ENCODE assay signal across 34 mouse cellular contexts in the genomic region with DNA sequence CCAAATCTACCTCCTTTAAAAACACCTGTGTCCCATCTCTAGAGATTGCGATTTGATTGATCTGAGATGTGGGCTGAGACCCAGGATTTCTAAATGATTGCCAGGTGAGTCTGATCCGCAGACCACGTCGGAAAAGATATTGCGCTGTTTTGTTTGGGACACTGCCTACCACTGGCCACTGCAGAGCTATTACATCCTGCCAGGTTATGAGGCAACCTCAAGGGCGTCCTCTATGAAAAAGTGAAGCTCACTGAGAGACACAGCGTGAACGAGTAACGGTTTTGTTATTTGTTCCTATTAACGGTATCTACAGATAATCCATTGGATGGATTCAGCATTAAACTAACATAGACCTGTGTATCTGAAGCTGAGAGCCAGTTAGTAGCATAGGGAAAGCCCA. TPM values are rescaled to one million over a fixed set of nuclear protein-coding genes. Genes with fewer than 3 reads are reported as not detected.
DNase-seq lines count a peak whose midpoint lies in the region; ATAC-seq and TF ChIP-seq lines count a peak whose summit lies in the region.
"Had no signal": no experiment of that assay in that cellular context is flagged by ENCODE, and none has a peak within 500 bp of the region (broad histone marks: within the 10 kb centered on the region; RNA-seq: fewer than 3 reads in every experiment).

No protein-coding gene starts in this region.

- no peak for ATAC-seq in heart, embryonic 11.5 days (replicated peaks; ENCODE audit: insufficient number of reproducible peaks, low FRiP score, low TSS enrichment)
- no peak for ATAC-seq in liver, postnatal 0 days
- ATAC-seq in liver, embryonic 11.5 days (replicated peaks; ENCODE audit: low FRiP score), result no peak
- peak; percentile 79 for ATAC-seq in granulocyte monocyte progenitor cell, adult 5-6 weeks (replicated peaks; ENCODE audit: poor library complexity, severe bottlenecking)
- ATAC-seq in megakaryocyte progenitor cell, adult 5-6 weeks (replicated peaks; ENCODE audit: poor library complexity), result peak; percentile 76
- ATAC-seq: forebrain, embryonic 13.5 days; forebrain, embryonic 16.5 days; Patski had no signal

- TF ChIP-seq EP300 in liver, postnatal 0 days (IDR thresholded peaks at IDR 0.05; ENCODE audit: low read depth), result no peak

- H3K27me3 ChIP-seq in heart, embryonic 11.5 days (ENCODE audit: control insufficient read depth, insufficient read depth, low read length), result no peaks in the 10 kb centered on the region
- H3K27me3 ChIP-seq in liver, postnatal 0 days (ENCODE audit: insufficient read depth, low read length), result no peaks in the 10 kb centered on the region
- H3K27me3 ChIP-seq in liver, embryonic 11.5 days (replicated peaks; ENCODE audit: control insufficient read depth, insufficient read depth, low read length), result no peaks in the 10 kb centered on the region
- no peaks in the 10 kb centered on the region for H3K27me3 ChIP-seq in hindbrain, embryonic 10.5 days (ENCODE audit: insufficient read depth, poor library complexity, severe bottlenecking)
- H3K27me3 ChIP-seq: CH12.LX; forebrain, embryonic 13.5 days; heart, embryonic 12.5 days; heart, embryonic 15.5 days; hindbrain, embryonic 12.5 days; hindbrain, embryonic 15.5 days had no signal

- H3K27ac ChIP-seq in heart, embryonic 11.5 days (ENCODE audit: low read depth, low read length), result no peak overlapping the region
- no peak overlapping the region for H3K27ac ChIP-seq in liver, postnatal 0 days (ENCODE audit: low read depth)
- H3K27ac ChIP-seq in liver, embryonic 11.5 days (ENCODE audit: low read depth, low read length), result no peak overlapping the region
- H3K27ac ChIP-seq in hindbrain, embryonic 10.5 days, result no peak overlapping the region
- H3K27ac ChIP-seq: forebrain, embryonic 10.5 days; forebrain, embryonic 13.5 days; heart, embryonic 15.5 days; hindbrain, embryonic 12.5 days; hindbrain, embryonic 15.5 days had no signal

- H3K9ac ChIP-seq in heart, embryonic 11.5 days (ENCODE audit: low read depth, low read length), result no peak overlapping the region
- H3K9ac ChIP-seq in liver, postnatal 0 days (replicated peaks), result no peak overlapping the region
- no peak overlapping the region for H3K9ac ChIP-seq in liver, embryonic 11.5 days (ENCODE audit: low read depth, low read length)
- H3K9ac ChIP-seq: forebrain, embryonic 13.5 days; heart, embryonic 12.5 days; heart, embryonic 15.5 days; hindbrain, embryonic 12.5 days; hindbrain, embryonic 15.5 days had no signal

- H3K4me3 ChIP-seq in heart, embryonic 11.5 days (ENCODE audit: low read depth, low read length), result no peak overlapping the region
- no peak overlapping the region for H3K4me3 ChIP-seq in liver, postnatal 0 days (ENCODE audit: low read depth, low read length)
- no peak overlapping the region for H3K4me3 ChIP-seq in liver, embryonic 11.5 days (ENCODE audit: low read depth, low read length)
- no peak overlapping the region for H3K4me3 ChIP-seq in hindbrain, embryonic 10.5 days
- H3K4me3 ChIP-seq: forebrain, embryonic 10.5 days; forebrain, embryonic 13.5 days; heart, embryonic 12.5 days; heart, embryonic 15.5 days; hindbrain, embryonic 12.5 days; hindbrain, embryonic 15.5 days had no signal

- no peaks in the 10 kb centered on the region for H3K36me3 ChIP-seq in heart, embryonic 11.5 days (ENCODE audit: control insufficient read depth, insufficient read depth, low read length)
- H3K36me3 ChIP-seq in liver, postnatal 0 days (replicated peaks; ENCODE audit: insufficient read depth, low read length), result no peaks in the 10 kb centered on the region
- H3K36me3 ChIP-seq in liver, embryonic 11.5 days (ENCODE audit: control insufficient read depth, insufficient read depth, low read length), result no peaks in the 10 kb centered on the region
- no peaks in the 10 kb centered on the region for H3K36me3 ChIP-seq in hindbrain, embryonic 10.5 days
- H3K36me3 ChIP-seq: forebrain, embryonic 10.5 days; G1E; heart, embryonic 12.5 days; heart, embryonic 15.5 days; hindbrain, embryonic 12.5 days; hindbrain, embryonic 15.5 days had no signal

- no peaks in the 10 kb centered on the region for H3K9me3 ChIP-seq in heart, embryonic 11.5 days (replicated peaks; ENCODE audit: control insufficient read depth, low read length)
- H3K9me3 ChIP-seq in liver, postnatal 0 days (ENCODE audit: low read length), result no peaks in the 10 kb centered on the region
- no peaks in the 10 kb centered on the region for H3K9me3 ChIP-seq in liver, embryonic 11.5 days (ENCODE audit: control insufficient read depth, low read length)
- H3K9me3 ChIP-seq in hindbrain, embryonic 10.5 days, result no peaks in the 10 kb centered on the region
- H3K9me3 ChIP-seq: G1E; heart, embryonic 15.5 days; hindbrain, embryonic 12.5 days; hindbrain, embryonic 15.5 days had no signal

- WGBS in heart, embryonic 11.5 days (ENCODE audit: insufficient replicate concordance), result 84% methylated on average over 10 of the region's 10 CpGs
- WGBS in liver, postnatal 0 days (ENCODE audit: insufficient replicate concordance), result 73% methylated on average over 10 of the region's 10 CpGs
- 89% methylated on average over 10 of the region's 10 CpGs for WGBS in liver, embryonic 11.5 days
- WGBS in hindbrain, embryonic 10.5 days, result 91% methylated on average over 10 of the region's 10 CpGs

- no peak overlapping the region for H3K4me2 ChIP-seq in heart, embryonic 11.5 days
- H3K4me2 ChIP-seq in liver, postnatal 0 days (ENCODE audit: low read depth, low read length), result no peak overlapping the region; the same call in 1 of the 2 replicates
- no peak overlapping the region for H3K4me2 ChIP-seq in liver, embryonic 11.5 days
- H3K4me2 ChIP-seq: forebrain, embryonic 13.5 days; heart, embryonic 12.5 days; heart, embryonic 15.5 days; hindbrain, embryonic 12.5 days; hindbrain, embryonic 15.5 days had no signal

- peak; percentile 6; the same call in 1 of the 2 replicates for TF ChIP-seq CTCF in liver, postnatal 0 days (IDR thresholded peaks at IDR 0.05; ENCODE audit: low read depth)

- H3K4me1 ChIP-seq in heart, embryonic 11.5 days (ENCODE audit: control insufficient read depth, insufficient read depth, low read length), result no peaks in the 10 kb centered on the region
- peaks cover 3% of the 10 kb centered on the region; the same call in 1 of the 2 replicates for H3K4me1 ChIP-seq in liver, postnatal 0 days (ENCODE audit: insufficient read depth)
- H3K4me1 ChIP-seq in liver, embryonic 11.5 days (replicated peaks; ENCODE audit: control insufficient read depth, insufficient read depth, low read length), result no peaks in the 10 kb centered on the region
- H3K4me1 ChIP-seq in hindbrain, embryonic 10.5 days (replicated peaks), result no peaks in the 10 kb centered on the region
- H3K4me1 ChIP-seq: heart, embryonic 12.5 days; heart, embryonic 15.5 days; hindbrain, embryonic 12.5 days; hindbrain, embryonic 15.5 days had no signal

- peak; percentile 56 for DNase-seq in heart, adult 11 months
- DNase-seq in liver, postnatal 0 days, result no peak
- no peak for DNase-seq in liver, embryonic 11.5 days (ENCODE audit: low spot score)
- no peak for DNase-seq in hindbrain, embryonic 10.5 days (ENCODE audit: low spot score)
- no peak for DNase-seq in urinary bladder, adult 2 months (ENCODE audit: low spot score)
- DNase-seq: adrenal gland, postnatal 10 days; adrenal gland, postnatal 36 days; cerebellum, adult 11-12 months; cerebellum, adult 8-10 months; cerebellum, postnatal 10 days; cerebellum, postnatal 36 days; gastrocnemius, postnatal 25 days; heart, postnatal 10 days; heart, postnatal 36 days had no signal

RNA-seq across cellular contexts. Expression of gene Thegl, which starts 22.6 kb away (rescaled TPM):
- polyA plus RNA-seq in heart, embryonic 11.5 days (2014; fragmentation: Nextera tagmentation; extraction: Ambion mirVana), result 0.21 TPM in 1 of 2 replicates, not detected in the other
- polyA plus RNA-seq in liver, postnatal 0 days (2015; fragmentation: Nextera tagmentation; extraction: Ambion mirVana), result 0.19 and 0.20 TPM in 2 replicates
- polyA plus RNA-seq in liver, embryonic 11.5 days (2014; fragmentation: Nextera tagmentation; extraction: Ambion mirVana), result 0.34 and 0.48 TPM in 2 replicates
- total RNA-seq in granulocyte monocyte progenitor cell, adult 5-6 weeks (2014; fragmentation: Nextera tagmentation), result not detected in 2 replicates
- not detected in 2 replicates for total RNA-seq in granulocyte monocyte progenitor cell, adult 5-6 weeks (2017)
- not detected in 2 replicates for total RNA-seq in megakaryocyte progenitor cell, adult 5-6 weeks (2015)
- total RNA-seq in megakaryocyte progenitor cell, adult 5-6 weeks (2017), result not detected in 2 replicates
- polyA plus RNA-seq in hindbrain, embryonic 10.5 days (2016; fragmentation: Nextera tagmentation; extraction: Ambion mirVana), result 0.13 TPM in 1 of 2 replicates, not detected in the other
- not detected in 2 replicates for polyA plus RNA-seq in urinary bladder, adult 2 months (2012; rRNA removed)
- total RNA-seq: adrenal gland, adult 18-20 months; adrenal gland, postnatal 10 days; adrenal gland, postnatal 36 days; CH12.LX; G1E; gastrocnemius, adult 8-10 months; gastrocnemius, postnatal 25 days; heart, adult 8-10 months; heart, postnatal 10 days; heart, postnatal 36 days had no signal
- polyA plus RNA-seq: heart, embryonic 12.5 days; heart, embryonic 15.5 days; Patski had no signal

RNA-seq across cellular contexts. Expression of gene Arl9, which starts 34.6 kb away (rescaled TPM):
- polyA plus RNA-seq in heart, embryonic 11.5 days (2014; fragmentation: Nextera tagmentation; extraction: Ambion mirVana), result 0.46 TPM in 1 of 2 replicates, not detected in the other
- 0.22 TPM in 2 replicates for polyA plus RNA-seq in liver, postnatal 0 days (2015; fragmentation: Nextera tagmentation; extraction: Ambion mirVana)
- polyA plus RNA-seq in liver, embryonic 11.5 days (2014; fragmentation: Nextera tagmentation; extraction: Ambion mirVana), result 0.47 TPM in 1 of 2 replicates, not detected in the other
- total RNA-seq in granulocyte monocyte progenitor cell, adult 5-6 weeks (2014; fragmentation: Nextera tagmentation), result 2.3 TPM in 1 of 2 replicates, not detected in the other
- not detected in 2 replicates for total RNA-seq in granulocyte monocyte progenitor cell, adult 5-6 weeks (2017)
- 1.3 and 1.9 TPM in 2 replicates for total RNA-seq in megakaryocyte progenitor cell, adult 5-6 weeks (2015)
- not detected in 2 replicates for total RNA-seq in megakaryocyte progenitor cell, adult 5-6 weeks (2017)
- not detected in 2 replicates for polyA plus RNA-seq in hindbrain, embryonic 10.5 days (2016; fragmentation: Nextera tagmentation; extraction: Ambion mirVana)
- polyA plus RNA-seq in urinary bladder, adult 2 months (2012; rRNA removed), result 0.25 and 0.28 TPM in 2 replicates
- total RNA-seq: adrenal gland, adult 18-20 months; adrenal gland, postnatal 36 days; G1E; gastrocnemius, adult 8-10 months; gastrocnemius, postnatal 25 days; heart, adult 8-10 months; heart, postnatal 10 days; heart, postnatal 36 days had no signal
- polyA plus RNA-seq: cortical plate, adult 2 months; embryonic facial prominence, embryonic 11.5 days; embryonic facial prominence, embryonic 14.5 days; forebrain, embryonic 10.5 days; forebrain, embryonic 13.5 days; forebrain, embryonic 16.5 days; G1E; heart, embryonic 12.5 days; heart, embryonic 15.5 days; hindbrain, embryonic 15.5 days; intestine, embryonic 14.5 days had no signal

Comparison
In these comparisons a context has a peak if more than half of its experiments do, and no peak if none do; other contexts are left out.
1. ATAC-seq: peak in granulocyte monocyte progenitor cell, adult 5-6 weeks (single experiment) and megakaryocyte progenitor cell, adult 5-6 weeks (single experiment); none in heart, embryonic 11.5 days (single experiment), liver, postnatal 0 days (single experiment) and liver, embryonic 11.5 days (single experiment).